Mouse (Mus musculus) kidney, adult 9 months (tissue): ENCODE results near the gene Gsk3a.
A peak's percentile ranks its signal among the peaks of the same experiment; 100 is the strongest.

Source experiments
- DNase-seq: peaks from one replicate; pipeline ENCODE4 v3.0.0; 2022

The Gsk3a gene

DNA sequence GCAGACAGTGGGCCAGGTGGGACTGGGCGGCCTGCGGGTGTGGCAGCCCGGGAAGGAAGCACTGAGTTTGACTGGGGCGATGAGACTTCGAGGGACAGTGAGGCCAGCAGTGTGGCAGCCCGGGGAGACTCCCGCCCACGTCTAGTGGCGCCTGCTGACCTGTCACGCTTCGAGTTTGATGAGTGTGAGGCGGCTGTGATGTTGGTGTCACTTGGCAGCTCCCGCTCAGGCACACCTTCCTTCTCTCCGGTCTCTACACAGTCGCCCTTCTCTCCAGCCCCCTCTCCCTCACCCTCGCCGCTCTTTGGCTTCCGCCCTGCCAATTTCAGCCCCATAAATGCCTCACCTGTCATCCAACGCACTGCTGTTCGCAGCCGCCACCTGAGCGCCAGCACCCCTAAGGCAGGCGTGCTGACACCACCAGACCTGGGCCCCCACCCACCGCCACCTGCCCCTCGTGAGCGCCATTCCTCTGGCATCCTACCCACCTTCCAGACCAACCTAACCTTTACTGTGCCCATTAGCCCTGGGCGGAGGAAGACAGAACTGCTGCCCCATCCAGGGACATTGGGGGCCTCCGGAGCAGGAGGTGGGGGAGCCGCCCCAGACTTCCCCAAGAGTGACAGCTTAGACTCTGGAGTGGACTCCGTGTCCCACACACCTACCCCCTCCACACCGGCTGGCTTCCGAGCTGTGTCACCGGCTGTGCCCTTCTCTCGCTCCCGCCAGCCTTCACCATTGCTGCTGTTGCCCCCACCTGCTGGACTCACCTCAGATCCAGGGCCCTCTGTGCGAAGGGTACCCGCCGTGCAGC is 35.0 kb upstream of the Gsk3a start:
- DNase-seq = no peak

DNA sequence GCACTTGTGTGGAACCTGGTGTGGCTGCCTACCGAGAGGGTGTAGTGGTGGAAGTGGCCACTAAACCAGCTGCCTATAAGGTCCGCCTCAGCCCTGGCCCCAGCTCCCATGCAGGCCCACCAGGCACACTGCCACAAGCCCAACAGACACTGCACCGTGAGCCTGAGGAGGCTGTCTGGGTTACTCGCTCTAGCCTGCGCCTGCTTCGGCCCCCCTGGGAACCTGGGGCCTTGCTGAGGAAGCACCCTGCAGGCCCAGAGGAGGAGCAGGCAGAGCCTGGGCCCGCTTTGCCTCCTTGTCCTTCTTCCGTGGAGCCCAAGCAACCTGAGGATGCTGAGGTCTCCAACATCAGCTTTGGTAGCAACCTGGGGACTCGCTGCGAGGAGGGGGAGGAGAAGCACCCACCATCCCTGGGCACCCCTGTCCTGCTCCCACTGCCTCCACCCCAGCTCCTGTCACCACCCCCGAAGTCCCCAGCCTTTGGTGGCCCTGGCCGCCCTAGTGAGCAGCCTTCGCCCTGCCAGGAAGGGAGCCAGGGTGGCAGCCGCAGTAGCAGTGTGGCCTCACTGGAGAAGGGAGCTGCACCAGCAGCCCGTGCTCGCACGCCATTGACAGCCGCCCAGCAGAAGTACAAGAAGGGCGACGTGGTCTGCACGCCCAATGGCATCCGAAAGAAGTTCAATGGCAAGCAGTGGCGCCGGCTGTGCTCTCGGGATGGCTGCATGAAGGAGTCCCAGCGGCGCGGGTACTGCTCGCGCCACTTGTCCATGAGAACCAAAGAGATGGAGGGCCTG is 34.2 kb upstream of the Gsk3a start:
- no peak for DNase-seq

DNA sequence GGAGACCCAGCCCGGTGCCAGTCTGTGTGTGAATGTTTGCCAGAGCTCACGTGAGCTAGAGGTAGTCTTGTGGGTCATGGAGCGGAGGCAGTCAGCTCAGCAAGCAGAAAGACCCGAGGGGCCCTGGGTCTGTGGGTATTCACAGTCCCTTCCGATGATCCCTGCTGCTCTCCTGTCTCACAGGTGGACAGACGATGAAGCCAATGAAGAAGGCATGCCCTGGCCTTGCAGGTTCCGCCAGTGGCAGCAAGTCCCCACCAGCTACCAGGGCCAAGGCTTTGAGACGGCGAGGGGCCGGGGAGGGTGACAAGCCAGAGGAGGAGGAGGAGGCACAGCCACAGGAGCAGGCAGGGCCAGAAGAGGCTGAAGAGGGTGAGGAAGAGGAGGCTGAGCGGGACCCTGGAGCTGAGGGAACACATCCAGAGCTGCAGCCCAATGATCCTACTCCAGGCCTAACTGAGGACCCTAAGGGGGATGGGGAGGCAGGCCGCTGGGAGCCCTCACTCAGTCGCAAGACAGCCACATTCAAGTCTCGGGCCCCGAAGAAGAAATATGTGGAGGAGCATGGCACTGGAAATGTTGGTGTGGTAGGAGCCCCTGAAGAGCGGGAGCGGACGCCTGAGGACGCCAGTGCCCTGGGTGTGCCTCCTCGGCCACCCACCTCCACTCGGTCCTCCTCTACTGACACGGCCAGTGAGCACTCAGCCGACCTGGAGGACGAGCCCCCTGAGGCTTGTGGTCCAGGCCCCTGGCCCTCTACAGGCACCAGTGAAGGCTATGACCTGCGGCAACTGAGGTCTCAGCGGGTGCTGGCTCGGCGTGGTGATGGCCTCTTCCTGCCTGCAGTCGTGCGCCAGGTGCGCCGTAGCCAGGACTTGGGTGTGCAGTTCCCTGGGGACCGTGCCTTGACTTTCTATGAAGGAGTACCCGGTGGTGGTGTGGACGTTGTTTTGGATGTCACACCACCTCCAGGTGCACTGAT is 33.3 kb upstream of the Gsk3a start:
- no peak for DNase-seq

DNA sequence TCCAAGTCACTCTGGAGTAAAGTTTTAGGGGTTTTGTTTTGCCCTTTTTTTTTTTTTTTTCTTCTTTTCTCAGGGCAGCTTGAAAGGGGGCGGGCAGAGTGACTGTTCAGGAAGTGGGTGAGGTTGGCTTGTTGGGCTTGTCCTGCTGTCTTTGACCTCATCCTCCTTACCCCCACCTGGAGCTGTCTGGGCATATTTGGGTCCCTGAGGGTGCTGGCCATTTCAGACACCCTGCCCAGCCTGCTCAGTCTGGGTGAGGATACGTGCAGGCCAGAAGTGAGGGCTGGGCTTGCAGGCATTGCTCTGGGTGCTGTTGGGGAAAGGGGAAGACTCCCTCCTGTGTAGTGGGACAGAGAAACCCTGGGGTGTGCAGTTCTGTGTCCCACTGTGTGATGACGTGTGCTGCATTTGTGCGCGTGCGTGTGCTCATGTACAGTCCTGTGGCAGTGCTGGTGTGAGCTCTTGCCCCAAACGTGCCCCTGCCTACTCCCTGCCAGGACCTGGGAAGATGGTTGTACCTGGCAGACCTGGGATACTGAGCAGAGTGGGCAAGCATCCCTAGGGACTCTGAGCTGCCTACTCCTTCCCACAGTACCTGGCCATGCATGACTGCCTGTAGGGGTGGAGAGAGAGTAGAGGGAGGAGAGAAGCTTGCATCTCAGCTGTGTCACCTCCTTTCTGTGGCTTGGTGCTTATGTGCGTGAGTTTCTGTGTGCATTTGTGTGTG is 32.1 kb upstream of the Gsk3a start:
- DNase-seq = no peak

DNA sequence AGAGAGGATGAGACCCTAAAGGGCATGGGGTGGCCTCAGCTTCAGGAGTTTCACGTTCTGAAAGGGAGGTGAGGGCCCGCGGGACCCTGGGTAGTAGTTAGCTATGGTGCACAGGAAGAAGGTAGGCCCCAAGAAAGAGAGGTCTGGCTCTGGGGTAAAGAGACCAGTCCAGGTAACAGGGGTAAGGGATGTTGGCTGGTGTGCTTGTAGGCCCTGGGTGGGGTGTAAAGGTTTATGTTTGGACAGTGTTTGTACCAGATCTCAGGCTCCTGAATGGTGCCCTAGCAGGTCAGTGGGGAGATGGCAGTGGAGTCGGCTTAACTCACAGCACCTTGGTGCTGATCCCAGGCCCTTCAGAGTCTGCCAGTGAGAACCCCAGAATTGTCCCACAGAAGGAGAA is 31.4 kb upstream of the Gsk3a start:
- no peak for DNase-seq

DNA sequence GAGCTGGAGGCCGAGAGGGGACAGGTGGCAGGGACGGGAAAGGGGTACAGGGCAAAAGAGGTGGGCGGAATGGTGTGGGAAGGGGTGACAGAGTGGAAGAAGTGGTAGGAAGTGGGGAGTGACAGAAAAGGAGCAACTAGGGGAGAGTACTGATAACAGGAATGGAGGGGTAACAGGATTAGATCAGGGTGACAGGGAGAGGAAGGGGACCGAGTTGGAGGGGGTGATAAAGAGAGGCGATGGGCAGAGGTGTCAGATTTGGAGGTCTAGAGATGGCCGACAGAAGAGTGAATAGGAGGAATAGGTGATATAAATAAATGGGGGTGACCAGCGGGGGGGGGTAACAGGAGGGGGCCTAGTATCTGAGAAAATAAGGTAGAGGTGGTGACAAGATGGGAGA is 30.9 kb upstream of the Gsk3a start:
- no peak for DNase-seq

DNA sequence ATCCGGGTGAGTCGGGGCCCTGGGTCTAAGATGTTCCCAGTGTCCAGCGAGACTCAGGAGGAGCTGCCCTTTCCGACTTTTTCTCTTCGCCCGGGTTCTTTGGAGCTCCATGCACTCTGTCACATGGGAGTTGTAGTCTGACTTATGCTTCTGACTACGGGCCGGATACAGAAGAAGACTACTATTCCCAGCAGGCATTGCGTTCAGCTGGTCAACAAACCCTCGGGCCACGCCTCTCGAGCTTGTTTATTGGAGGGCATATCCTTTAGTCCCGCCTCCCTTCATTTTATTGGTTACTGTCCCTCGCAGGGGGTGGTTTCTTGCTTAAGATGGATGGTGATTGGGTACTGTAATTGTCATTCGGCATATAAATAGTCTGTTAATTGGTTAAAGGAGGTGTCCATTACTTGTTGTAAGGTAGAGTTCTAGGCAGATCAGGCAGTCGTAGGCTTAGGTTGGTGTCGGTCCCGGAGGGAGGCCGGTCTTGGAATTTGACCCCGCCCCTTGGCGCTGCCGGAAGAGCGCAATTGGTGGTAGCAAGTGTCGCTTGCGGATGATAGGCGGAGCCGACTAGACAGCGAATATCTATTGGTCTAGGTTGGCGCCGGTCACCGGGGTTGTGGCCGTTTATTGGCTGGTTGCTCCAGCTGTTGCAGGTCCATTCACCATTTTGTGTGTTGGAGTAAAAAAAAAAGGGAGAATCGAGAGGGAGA is 30.3 kb upstream of the Gsk3a start:
- DNase-seq = peak; percentile 100

DNA sequence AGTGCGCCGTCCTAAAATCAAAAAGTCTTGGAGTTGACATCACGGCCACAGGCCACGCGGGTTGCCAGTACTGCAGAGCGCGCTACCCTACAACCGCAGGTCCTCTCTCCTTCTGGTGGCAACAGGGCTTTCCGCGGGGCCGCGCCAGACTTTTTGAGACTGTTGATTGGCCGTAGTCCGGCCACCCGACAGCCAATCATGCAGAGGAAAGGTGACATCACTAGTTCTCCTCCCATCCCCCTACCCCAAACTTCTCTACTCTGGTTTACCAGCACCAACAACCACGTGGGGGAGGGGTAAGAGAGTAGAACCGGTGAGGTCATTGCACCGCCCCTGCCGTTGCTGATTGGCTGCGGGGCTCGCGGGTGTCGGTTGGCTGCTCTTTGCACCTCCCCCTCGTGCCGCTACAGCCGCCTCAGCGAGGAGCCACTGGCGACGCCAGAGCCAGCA is 29.7 kb upstream of the Gsk3a start, which contains the start of gene Cic:
Gene Cic, plus strand, starts transcription at position 404 of the 450 bp plus-strand sequence.
- DNase-seq = peak; percentile 100

DNA sequence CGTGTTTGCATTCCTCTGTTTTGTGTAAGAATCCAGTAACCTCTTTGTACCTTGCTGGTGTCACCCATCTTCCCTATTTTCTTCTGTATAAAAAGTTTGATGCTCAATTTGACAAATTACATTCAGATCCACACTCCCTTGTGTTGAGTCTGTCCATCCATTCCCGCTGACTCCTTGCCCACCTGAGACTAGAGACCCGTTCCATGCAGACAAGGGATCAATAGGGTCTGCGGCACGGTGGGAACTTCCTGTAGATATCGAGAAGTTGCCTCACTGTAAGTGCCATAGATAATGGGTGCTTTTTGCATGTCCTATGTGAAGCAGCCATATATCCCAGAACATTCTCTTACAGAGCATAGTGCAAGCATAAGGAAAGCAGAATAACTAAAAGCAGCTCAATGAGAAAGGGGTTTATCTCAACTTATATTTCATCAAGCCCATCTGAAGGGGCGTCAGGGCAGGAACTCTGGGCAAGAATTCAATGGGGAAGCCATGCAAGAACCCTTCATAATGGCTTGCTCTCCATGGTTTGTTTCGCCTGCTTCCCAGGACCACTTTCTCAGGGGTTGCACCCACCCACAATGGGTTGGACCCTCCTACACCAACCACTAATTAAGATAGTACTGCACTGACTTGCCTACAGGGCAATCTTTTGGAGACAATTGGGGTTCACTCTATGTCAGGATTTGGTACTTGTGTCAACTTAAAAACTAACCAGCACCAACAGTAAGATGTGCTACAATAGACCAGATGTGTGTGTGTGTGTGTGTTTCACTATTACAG is 28.7 kb upstream of the Gsk3a start:
- DNase-seq = peak; percentile 16

DNA sequence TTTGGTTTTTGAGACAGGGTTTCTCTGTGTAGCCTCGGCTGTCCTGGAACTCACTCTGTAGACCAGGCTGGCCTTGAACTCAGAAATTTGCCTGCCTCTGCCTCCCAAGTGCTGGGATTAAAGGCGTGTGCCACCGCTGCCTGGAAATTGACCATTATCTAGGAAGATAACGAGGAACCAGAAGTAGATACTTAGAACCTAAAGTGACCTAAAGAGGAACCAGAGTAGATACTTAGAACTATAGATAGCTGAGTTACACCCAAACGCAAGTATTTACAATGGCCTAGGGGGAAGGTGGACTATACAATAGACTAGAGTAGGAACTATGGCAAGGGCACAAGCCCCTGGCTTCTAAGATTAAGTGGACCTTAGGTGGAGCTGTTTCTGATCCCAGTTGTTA is 28.1 kb upstream of the Gsk3a start:
- peak; percentile 13 for DNase-seq

DNA sequence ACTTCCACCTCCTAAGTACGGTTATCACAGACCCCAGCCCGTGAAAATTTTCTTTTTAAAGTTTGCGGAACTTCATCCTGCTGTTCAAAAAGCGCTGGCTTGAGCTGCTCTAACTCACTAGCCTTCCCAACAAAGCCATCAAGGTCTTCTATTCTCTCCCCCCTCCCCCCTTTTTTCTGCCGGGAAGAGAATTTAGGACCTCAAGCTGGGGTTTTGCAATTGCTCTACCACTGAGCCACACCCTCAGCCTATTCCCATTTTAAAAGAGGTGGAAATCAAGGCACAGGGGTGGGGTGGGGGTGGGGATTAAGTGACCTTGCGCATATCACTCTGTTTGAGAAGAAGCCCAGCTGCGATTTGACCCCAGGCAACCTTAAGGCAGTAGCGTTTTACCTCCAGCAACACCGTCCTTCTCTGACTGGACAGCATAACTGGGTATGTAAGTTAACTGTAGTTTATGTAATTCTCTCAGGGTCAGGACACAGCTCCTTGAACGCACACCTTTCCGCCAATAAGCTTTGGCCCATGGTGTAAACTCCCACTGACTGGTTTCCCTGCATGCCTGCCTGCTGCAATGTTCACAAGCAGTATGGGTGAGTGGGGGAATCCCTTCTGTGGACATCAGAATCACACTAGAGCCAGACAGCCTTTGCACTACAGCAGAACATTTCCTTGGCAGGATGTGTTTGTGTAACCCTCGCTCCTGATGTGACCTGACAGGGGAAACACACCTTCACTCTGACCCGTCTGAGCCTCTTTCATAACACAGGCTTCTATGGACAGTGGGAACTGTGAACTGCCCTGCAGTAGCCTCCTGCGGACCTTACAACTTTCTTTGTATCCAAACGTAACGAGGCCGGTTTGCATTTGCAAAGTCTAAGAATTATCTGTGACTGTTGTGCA is 26.6 kb upstream of the Gsk3a start:
- no peak for DNase-seq

DNA sequence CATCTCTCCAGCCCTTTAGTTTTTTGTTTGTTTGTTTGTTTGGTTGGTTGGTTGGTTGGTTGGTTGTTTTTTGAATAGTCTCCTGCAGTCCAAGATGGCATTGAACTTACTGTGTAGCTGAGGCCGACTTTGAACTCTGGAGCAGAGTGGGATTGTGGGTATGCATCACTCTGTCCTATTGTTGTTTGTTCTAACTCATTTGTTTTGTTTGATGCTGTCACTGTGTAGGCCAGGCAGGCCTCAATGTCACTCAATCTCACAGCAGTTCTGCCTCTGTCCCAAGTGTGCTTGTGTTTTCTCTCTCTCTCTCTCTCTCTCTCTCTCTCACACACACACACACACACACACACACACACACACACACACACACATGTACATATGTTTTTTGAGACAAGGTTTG is 24.2 kb upstream of the Gsk3a start:
- no peak for DNase-seq

DNA sequence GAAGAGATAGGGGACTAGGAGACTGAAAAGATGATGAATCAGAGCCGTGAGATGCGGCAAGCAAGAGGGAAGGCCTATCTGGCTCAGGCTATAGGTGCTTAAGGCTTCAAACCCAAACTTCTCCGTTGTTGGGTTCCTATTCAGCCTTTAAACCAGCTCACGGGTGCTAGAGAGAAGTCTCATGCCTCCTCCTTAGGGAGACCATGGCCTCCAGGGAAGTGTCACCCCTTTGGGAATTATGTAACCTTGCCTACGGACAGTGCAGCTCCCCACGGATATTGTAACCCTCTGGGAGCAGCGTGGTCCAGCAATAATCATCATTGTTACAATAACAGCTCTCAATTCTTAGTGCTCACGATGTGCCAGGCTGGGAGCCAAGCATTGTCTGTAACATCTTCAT is 14.2 kb upstream of the Gsk3a start:
- no peak for DNase-seq

DNA sequence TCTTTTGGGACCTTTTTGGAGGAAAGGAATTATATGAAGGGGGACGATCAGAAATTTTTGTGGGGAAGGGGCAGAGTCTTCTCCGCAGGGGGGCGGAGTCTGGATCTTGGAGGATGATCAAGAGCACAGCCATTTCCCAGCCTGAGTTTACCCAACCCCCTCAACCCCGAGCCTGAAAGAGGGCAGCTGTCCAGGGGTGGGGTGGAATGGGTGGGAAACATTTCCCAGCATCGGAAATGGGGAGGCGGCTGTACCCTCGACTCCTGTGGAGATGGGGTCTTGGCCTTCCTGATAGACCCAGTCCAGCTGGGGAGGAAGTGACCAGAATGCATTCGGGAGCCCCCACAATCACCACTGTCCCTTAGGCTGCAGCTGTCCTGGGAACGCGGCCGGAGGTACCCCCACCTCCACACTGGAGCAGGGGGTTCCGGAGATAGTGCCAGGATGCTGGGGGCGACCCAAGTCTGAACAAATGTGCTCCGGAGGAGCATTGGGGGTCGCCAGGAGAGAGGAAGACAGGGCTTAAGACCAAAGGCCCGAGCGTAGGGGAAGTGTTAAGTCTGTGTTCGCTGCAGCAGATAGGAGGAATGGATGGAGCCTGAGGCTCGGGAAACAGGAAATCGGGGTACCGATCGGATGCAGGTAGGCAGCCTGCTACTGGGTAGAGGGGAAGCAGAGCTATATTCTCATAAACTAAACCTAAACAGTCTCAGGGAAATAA is 13.6 kb upstream of the Gsk3a start:
- peak; percentile 61 for DNase-seq

DNA sequence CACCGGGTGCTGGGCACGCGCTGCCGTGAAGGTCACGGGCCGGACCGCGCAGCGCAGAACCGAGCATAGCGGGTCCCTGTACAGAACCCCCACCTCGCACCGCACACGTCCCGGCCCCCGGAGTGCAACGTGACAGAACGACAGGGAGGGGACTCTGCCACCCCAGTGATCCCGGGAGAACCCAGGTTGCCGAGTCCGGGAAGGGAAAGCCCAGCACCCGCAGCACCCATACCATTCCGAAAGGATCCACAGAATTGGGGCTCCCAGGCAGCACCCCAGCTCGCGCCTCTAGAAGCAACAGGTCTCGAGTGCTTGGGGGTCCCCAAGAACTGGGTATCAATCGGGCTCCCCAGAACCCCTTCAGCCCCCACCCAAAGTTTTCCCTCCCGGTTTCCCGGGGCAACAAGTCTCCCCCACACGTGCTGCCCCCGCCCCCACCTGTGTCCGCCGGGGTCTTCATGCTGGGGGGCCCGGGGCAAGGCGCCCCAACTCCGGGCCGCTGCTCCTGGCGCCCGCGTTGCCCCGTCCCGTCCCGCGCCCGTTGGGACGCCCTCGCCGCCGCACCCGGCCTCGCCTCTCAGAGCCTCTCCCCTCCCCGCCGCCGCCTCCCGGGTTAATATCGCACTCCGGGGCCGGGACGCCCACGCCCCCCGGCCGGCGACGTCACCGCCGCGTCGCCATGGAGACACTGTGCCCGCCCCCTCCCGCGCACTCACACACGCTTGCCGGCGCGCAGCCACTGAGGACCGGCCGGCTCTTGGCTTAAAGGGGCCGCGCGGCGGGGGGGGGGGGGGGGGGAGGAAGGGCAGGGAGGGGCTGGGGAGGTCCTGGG is 12.7 kb upstream of the Gsk3a start, which contains the start of gene Erf:
Gene Erf, minus strand, starts transcription at position 621 of the 832 bp plus-strand sequence.
- DNase-seq = peak; percentile 96

DNA sequence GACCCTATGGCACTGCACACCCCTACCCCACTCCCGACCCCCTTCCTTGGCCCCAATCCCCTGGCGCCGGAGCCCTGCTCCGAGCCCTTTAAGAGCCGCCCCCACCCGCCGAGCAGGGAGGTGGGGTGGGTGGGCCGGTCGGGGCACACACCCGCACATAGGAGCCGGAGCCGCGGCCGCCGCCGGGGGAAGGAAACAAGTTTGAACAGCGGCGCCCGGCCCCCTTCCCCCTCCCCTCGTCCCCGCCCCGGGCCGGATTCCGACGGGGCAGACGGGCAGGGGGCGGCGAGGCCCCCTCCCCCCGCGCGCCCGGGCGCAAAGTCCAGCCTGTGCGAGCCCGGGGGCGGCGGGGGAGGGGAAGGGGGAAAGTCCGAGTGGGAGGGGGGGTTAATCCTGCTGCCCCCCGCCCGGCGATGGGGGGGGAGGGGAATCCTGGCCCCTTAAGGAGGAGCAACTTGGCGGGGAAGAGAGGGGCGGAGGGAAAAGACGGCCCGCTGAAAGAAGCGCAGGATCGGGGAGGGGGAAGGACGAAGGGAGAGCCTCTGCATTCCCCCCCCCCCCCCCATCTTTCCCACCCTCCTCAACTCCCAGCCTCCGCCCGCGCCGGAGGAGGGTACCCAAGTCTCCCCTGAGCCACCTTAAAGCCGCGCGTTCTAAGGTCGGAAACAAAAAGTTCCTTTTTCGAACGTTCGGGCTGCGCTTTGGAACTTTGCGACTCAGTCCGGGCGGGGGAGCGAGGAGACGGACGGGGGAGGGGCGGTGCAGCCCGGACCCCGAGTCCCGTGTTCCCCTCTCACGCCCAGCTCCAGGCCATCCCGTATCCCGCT is 11.9 kb upstream of the Gsk3a start:
- DNase-seq = peak; percentile 85

DNA sequence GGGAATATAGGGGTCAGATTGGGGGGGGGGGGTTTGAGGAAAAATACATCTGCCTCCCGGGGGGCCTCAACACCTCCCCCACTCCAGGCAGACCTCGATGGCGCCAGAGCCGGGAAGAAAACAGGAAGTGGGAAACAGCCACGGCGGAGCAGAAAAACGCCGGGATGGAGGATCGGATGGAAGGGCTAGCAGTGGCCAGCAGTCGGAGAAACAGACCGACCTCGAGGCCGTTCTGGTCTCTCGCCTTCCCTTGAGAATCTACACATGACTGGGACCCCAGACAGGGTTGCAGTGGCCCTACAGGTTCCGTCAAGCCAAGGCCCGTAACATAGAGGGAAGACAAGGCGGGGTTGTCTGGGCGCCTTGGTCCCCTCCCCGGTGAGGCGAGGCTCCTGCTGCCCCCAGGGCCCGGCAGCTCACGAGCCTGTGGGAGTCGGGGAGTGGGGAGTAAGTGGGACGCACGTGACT is 11.2 kb upstream of the Gsk3a start:
- peak; percentile 58 for DNase-seq
